Mouse (Mus musculus) myocyte (in vitro differentiated cells): Measurements from ENCODE around the gene Nob1.

Source experiments
- CEBPB ChIP-seq: IDR thresholded peaks from 2 replicates; pipeline ENCODE4 v1.6.1; 2011; ENCODE audit warnings: mild to moderate bottlenecking, moderate library complexity; ENCODE audit not compliant: poor library complexity, insufficient read depth, severe bottlenecking
- MYOG ChIP-seq, 3 experiments: IDR thresholded peaks; one replicate each; pipeline ENCODE4 v1.6.1; 2011; ENCODE audit warnings: control low read depth in 2 of 3, low read depth in 2 of 3, mild to moderate bottlenecking in 2 of 3; ENCODE audit not compliant: insufficient read length in 2 of 3, control insufficient read depth in 1 of 3, insufficient read depth in 1 of 3
- POLR2A ChIP-seq: IDR thresholded peaks from one replicate; pipeline ENCODE4 v1.6.1; 2011; ENCODE audit warnings: low read depth, mild to moderate bottlenecking, control low read depth, moderate library complexity; ENCODE audit not compliant: insufficient read length

GRCm38 (mm10) chr8:107435962-107436831 lies 11.3 kb upstream of the Nob1 start, which contains the start of gene Wwp2:
- TF ChIP-seq POLR2A (peak; percentile 53), MYOG (IDR thresholded peaks at IDR 0.05; ENCODE audit: control insufficient read depth in 1 of 3, insufficient read depth in 1 of 3, insufficient read length in 2 of 3, low read depth in 2 of 3) (peak in 2 of 3 experiments; percentile 39 to 59), CEBPB (no peak)
